Mouse (Mus musculus) ovary, postnatal 10 days (tissue): ENCODE measurements around the gene Dcx.

ENCODE experiments used
- DNase-seq: peaks from one replicate; pipeline ENCODE4 v3.0.0; 2022; ENCODE audit warnings: low spot score

Gene Dcx

GRCm38 (mm10) chrX:143826521-143826920 is 106.6 kb downstream of the Dcx start:
- no peak for DNase-seq

GRCm38 (mm10) chrX:143818961-143819360 is 114.2 kb downstream of the Dcx start:
- no peak for DNase-seq

- no peak for DNase-seq
Measured at GRCm38 (mm10) chrX:143815948-143816347, 117.2 kb downstream of the Dcx start.
